22 mouse cellular contexts compared by ENCODE assay signal in the genomic region with DNA sequence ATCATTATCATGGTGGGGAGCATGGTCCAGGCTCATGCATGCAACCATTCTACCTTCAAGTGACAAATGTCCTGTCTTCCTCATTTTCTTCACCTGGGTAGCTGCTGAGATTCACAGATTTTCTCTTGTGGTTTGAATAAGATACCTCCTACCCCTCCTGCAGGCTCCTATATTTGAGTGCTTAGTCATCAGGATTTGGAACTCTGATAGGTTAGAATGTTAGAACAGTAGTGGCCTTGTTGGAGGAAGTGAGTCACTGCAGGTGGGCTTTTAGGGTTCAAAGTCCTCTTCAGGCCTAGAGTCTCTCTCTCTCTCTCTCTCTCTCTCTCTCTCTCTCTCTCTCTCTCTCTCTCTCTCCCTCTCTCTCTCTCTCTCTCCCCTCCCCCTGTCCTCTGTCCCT.
"Had no signal": no experiment of that assay in that cellular context is flagged by ENCODE, and none has a peak within 500 bp of the region (broad histone marks: within the 10 kb centered on the region; RNA-seq: fewer than 3 reads in every experiment).

No protein-coding gene starts in this region.

- H3K9ac ChIP-seq: limb, embryonic 13.5 days; liver, embryonic 12.5 days; liver, embryonic 15.5 days; lung, embryonic 15.5 days; neural tube, embryonic 12.5 days; neural tube, embryonic 15.5 days had no signal

- H3K36me3 ChIP-seq: limb, embryonic 10.5 days; limb, embryonic 13.5 days; liver, embryonic 12.5 days; liver, embryonic 15.5 days; lung, embryonic 15.5 days; midbrain, embryonic 10.5 days; neural tube, embryonic 12.5 days; neural tube, embryonic 15.5 days had no signal

- DNase-seq: kidney, adult 9 months; kidney, postnatal 14 days; kidney, postnatal 4 days; liver; lung, adult 18-20 months; lung, postnatal 10 days; lung, postnatal 36 days; midbrain, embryonic 14.5 days; right cerebral cortex, adult 18-20 months; right cerebral cortex, postnatal 14 days; right cerebral cortex, postnatal 4 days; thymus, postnatal 25 days had no signal

- H3K9me3 ChIP-seq: limb, embryonic 10.5 days; limb, embryonic 13.5 days; liver, embryonic 12.5 days; liver, embryonic 15.5 days; lung, embryonic 15.5 days; midbrain, embryonic 10.5 days; neural tube, embryonic 12.5 days; neural tube, embryonic 15.5 days had no signal

- H3K4me3 ChIP-seq: limb, embryonic 10.5 days; limb, embryonic 13.5 days; liver, embryonic 12.5 days; liver, embryonic 15.5 days; lung, embryonic 15.5 days; megakaryocyte, embryonic 14.5 days; midbrain, embryonic 10.5 days; neural tube, embryonic 12.5 days; neural tube, embryonic 15.5 days had no signal

- H3K27ac ChIP-seq: limb, embryonic 10.5 days; limb, embryonic 13.5 days; liver, embryonic 12.5 days; liver, embryonic 15.5 days; lung, embryonic 15.5 days; midbrain, embryonic 10.5 days; neural tube, embryonic 12.5 days; neural tube, embryonic 15.5 days; stomach, postnatal 0 days had no signal

- H3K27me3 ChIP-seq: liver, embryonic 12.5 days; liver, embryonic 15.5 days; lung, embryonic 15.5 days had no signal

- ATAC-seq: liver, embryonic 12.5 days had no signal

- H3K4me2 ChIP-seq: limb, embryonic 13.5 days; liver, embryonic 12.5 days; liver, embryonic 15.5 days; lung, embryonic 15.5 days; neural tube, embryonic 12.5 days; neural tube, embryonic 15.5 days had no signal
